Mouse (Mus musculus) CH12F3 (cell line): Measurements from ENCODE around the gene Gm3043.
"Not testable (repeated sequence)": the region's sequence is repeated elsewhere in the genome, so short reads cannot be mapped to it uniquely, and the experiment has no call there.

Source experiments
- in situ Hi-C: fragments of 300-500 bp; cut with MboI; formaldehyde crosslinking; loops from 2 replicates; pipeline ENCODE4 v1.14.3; 2020; ENCODE audit warnings: low sequenced_read_pairs

Gene Gm3043

GRCm38 (mm10) chr14:3688483-3688882, at the start of gene Gm3043:
Gene Gm3043, plus strand, starts transcription at chr14:3688783.
- in situ Hi-C loops: not testable (repeated sequence)

GRCm38 (mm10) chr14:3651730-3652129, 36.9 kb upstream of the Gm3043 start, which contains the start of gene Gm3020:
Gene Gm3020, plus strand, starts transcription at chr14:3652030.
- in situ Hi-C loops: not testable (repeated sequence)
